Comparison of ENCODE assay signal across 9 mouse cellular contexts in the genomic region with DNA sequence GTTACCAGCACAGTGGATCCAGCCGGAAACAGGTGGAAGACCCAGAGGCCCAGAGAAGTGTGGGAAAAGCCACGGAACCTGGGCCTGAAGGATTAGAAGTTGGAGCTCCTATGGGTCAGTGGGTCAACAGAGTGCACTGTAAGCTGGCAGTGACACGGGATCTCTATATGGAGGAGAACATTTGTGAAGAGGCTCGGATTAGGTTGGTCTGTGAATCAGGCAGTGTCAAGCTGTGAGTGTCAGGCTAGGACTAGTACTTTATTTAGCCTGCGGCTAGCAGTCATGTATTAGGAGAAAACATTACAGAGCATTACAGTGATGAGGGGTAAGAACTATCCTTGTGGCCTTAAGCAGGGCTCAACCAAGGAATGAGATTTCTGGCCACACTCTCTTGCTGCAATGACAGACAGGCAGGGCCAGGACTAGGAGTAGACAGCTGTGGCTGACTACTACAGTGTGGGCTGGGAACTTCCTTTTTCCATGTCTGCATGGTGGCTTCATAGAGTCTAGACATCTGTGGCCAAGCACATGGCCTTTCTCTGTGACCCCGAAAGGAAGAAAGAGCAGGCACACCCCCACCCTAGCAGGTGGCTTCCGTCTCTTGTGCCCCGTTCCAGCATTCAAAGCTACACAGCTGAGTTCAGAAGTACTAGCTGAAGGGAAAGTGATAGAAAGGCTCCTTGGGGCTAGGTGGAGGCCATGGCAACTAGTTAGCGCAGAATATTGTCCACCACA.
DNase-seq lines count a peak whose midpoint lies in the region; ATAC-seq lines count a peak whose summit lies in the region.
"Had no signal": no experiment of that assay in that cellular context is flagged by ENCODE, and none has a peak within 500 bp of the region (broad histone marks: within the 10 kb centered on the region; RNA-seq: fewer than 3 reads in every experiment).

No protein-coding gene starts in this region.

- H3K27ac ChIP-seq in embryonic facial prominence, embryonic 12.5 days = no peak overlapping the region
- H3K27ac ChIP-seq in midbrain, embryonic 14.5 days (replicated peaks; ENCODE audit: low read depth, low read length) = peak overlapping the region; percentile 55; the same call in 1 of the 2 replicates
- H3K27ac ChIP-seq: stomach, embryonic 15.5 days had no signal

- no peak overlapping the region for H3K9ac ChIP-seq in embryonic facial prominence, embryonic 12.5 days
- H3K9ac ChIP-seq in midbrain, embryonic 14.5 days (replicated peaks; ENCODE audit: low read length) = no peak overlapping the region
- H3K9ac ChIP-seq: stomach, embryonic 15.5 days had no signal

- no peaks in the 10 kb centered on the region for H3K27me3 ChIP-seq in embryonic facial prominence, embryonic 12.5 days
- H3K27me3 ChIP-seq in midbrain, embryonic 14.5 days (ENCODE audit: control insufficient read depth, insufficient read depth, low read length) = no peaks in the 10 kb centered on the region
- H3K27me3 ChIP-seq: stomach, embryonic 15.5 days had no signal

- H3K4me1 ChIP-seq in embryonic facial prominence, embryonic 12.5 days = peaks cover 6% of the 10 kb centered on the region; the same call in 1 of the 2 replicates
- peaks cover 16% of the 10 kb centered on the region for H3K4me1 ChIP-seq in midbrain, embryonic 14.5 days (ENCODE audit: control insufficient read depth, insufficient read depth, low read length)

- no peaks in the 10 kb centered on the region for H3K9me3 ChIP-seq in embryonic facial prominence, embryonic 12.5 days
- no peaks in the 10 kb centered on the region for H3K9me3 ChIP-seq in midbrain, embryonic 14.5 days (ENCODE audit: control insufficient read depth, low read length)
- H3K9me3 ChIP-seq: stomach, embryonic 15.5 days had no signal

- H3K36me3 ChIP-seq in embryonic facial prominence, embryonic 12.5 days = 0 out of 2 replicates have a peak, but pooled peaks cover 4% of the 10 kb centered on the region
- peaks cover 3% of the 10 kb centered on the region; the same call in 1 of the 2 replicates for H3K36me3 ChIP-seq in midbrain, embryonic 14.5 days (ENCODE audit: control insufficient read depth, insufficient read depth, low read length)
- H3K36me3 ChIP-seq: stomach, embryonic 15.5 days had no signal

- 77% methylated on average over 9 of the region's 9 CpGs for WGBS in embryonic facial prominence, embryonic 12.5 days
- WGBS in midbrain, embryonic 14.5 days = 70% methylated on average over 9 of the region's 9 CpGs

- ATAC-seq in embryonic facial prominence, embryonic 12.5 days (ENCODE audit: insufficient number of reproducible peaks, insufficient read depth, low FRiP score, low TSS enrichment) = 0 out of 2 replicates have a peak, but pooled peaks have one; percentile 52
- ATAC-seq in inflammation-experienced regulatory T-cells, adult 6 months = peak; percentile 73
- ATAC-seq in midbrain, embryonic 14.5 days (ENCODE audit: low FRiP score, low TSS enrichment) = no peak

- DNase-seq in layer of hippocampus, adult 9-11 months = peak; percentile 86
- DNase-seq in layer of hippocampus, adult 8-10 months (ENCODE audit: low spot score in 2 of 2) = no peak
- peak; percentile 20 for DNase-seq in midbrain, embryonic 14.5 days
- DNase-seq in cerebellum, adult 11 months = no peak
- DNase-seq in frontal cortex, postnatal 36 days (ENCODE audit: low spot score in 2 of 2) = no peak
- no peak for DNase-seq in cerebellum, postnatal 4 days (ENCODE audit: low spot score in 2 of 2)

- no peak overlapping the region for H3K4me3 ChIP-seq in embryonic facial prominence, embryonic 12.5 days
- no peak overlapping the region for H3K4me3 ChIP-seq in midbrain, embryonic 14.5 days (replicated peaks; ENCODE audit: low read depth, low read length)
- H3K4me3 ChIP-seq: stomach, embryonic 15.5 days had no signal

- no peak overlapping the region for H3K4me2 ChIP-seq in embryonic facial prominence, embryonic 12.5 days (replicated peaks)
- H3K4me2 ChIP-seq in midbrain, embryonic 14.5 days (ENCODE audit: low read length) = no peak overlapping the region
- H3K4me2 ChIP-seq: stomach, embryonic 15.5 days had no signal

Comparison
In these comparisons a context has a peak if more than half of its experiments do, and no peak if none do; other contexts are left out.
1. DNase-seq: peak in layer of hippocampus, adult 9-11 months (single experiment) and midbrain, embryonic 14.5 days (single experiment); none in layer of hippocampus, adult 8-10 months (0 of 2), cerebellum, adult 11 months (single experiment), frontal cortex, postnatal 36 days (0 of 2) and cerebellum, postnatal 4 days (0 of 2).